Mouse (Mus musculus): ENCODE data around the gene Cst10. TPM values are rescaled to one million over a fixed set of nuclear protein-coding genes. Genes with fewer than 3 reads are reported as not detected.
A peak's percentile ranks its signal among the peaks of the same experiment; 100 is the strongest.

Cst10 gene
- polyA plus RNA-seq (2014; fragmentation: Nextera tagmentation; extraction: Ambion mirVana), result not detected in 2 replicates

GRCm38 (mm10) chr2:149404757-149405156, at the start of gene Cst10:
Gene Cst10, plus strand, starts transcription at chr2:149405057.
- Histone ChIP-seq H3K9me3 (ENCODE audit: control insufficient read depth, low read length) (no peaks in the 10 kb centered on the region), H3K27me3 (ENCODE audit: control insufficient read depth, insufficient read depth, low read length) (no peaks in the 10 kb centered on the region), H3K36me3 (ENCODE audit: control insufficient read depth, insufficient read depth, low read length) (no peaks in the 10 kb centered on the region), H3K4me3 (ENCODE audit: low read depth, low read length) (no peak within 1 kb of the TSS), H3K9ac (ENCODE audit: low read length) (no peak within 1 kb of the TSS), H3K4me2 (ENCODE audit: low read depth, severe bottlenecking) (no peak within 1 kb of the TSS), H3K27ac (replicated peaks; ENCODE audit: low read depth, low read length) (no peak within 1 kb of the TSS), H3K4me1 (ENCODE audit: control insufficient read depth, insufficient read depth, low read length) (no peaks in the 10 kb centered on the region)
- ATAC-seq (ENCODE audit: insufficient number of reproducible peaks, low FRiP score, low TSS enrichment, low read depth) (no peak), DNase-seq (ENCODE audit: low spot score) (no peak)
- WGBS, result 79% methylated on average over 1 of the region's 1 CpGs

GRCm38 (mm10) chr2:149392951-149393350, 11.9 kb upstream of the Cst10 start:
- ATAC-seq (ENCODE audit: insufficient number of reproducible peaks, low FRiP score, low TSS enrichment, low read depth), result no peak
- DNase-seq (ENCODE audit: low spot score), result no peak
- H3K27ac ChIP-seq (replicated peaks; ENCODE audit: low read depth, low read length), result no peak overlapping the region

GRCm38 (mm10) chr2:149422564-149422963, 17.7 kb downstream of the Cst10 start:
- H3K27ac ChIP-seq (replicated peaks; ENCODE audit: low read depth, low read length), result no peak overlapping the region
- no peak overlapping the region for H3K9ac ChIP-seq (ENCODE audit: low read length)
- no peaks in the 10 kb centered on the region for H3K4me1 ChIP-seq (ENCODE audit: control insufficient read depth, insufficient read depth, low read length)
- 32% methylated on average over 3 of the region's 4 CpGs for WGBS
- no peaks in the 10 kb centered on the region for H3K9me3 ChIP-seq (ENCODE audit: control insufficient read depth, low read length)
- H3K4me2 ChIP-seq (ENCODE audit: low read depth, severe bottlenecking), result no peak overlapping the region
- no peak overlapping the region for H3K4me3 ChIP-seq (ENCODE audit: low read depth, low read length)
- DNase-seq (ENCODE audit: low spot score) (peak; percentile 25), ATAC-seq (ENCODE audit: insufficient number of reproducible peaks, low FRiP score, low TSS enrichment, low read depth) (no peak; the same call in 1 of the 2 replicates)
- no peaks in the 10 kb centered on the region for H3K27me3 ChIP-seq (ENCODE audit: control insufficient read depth, insufficient read depth, low read length)
- H3K36me3 ChIP-seq (ENCODE audit: control insufficient read depth, insufficient read depth, low read length), result no peaks in the 10 kb centered on the region

More at GRCm38 (mm10) chr2:149392951-149393350, 11.9 kb upstream of the Cst10 start:
- no peak overlapping the region for H3K9ac ChIP-seq (ENCODE audit: low read length)
- no peak overlapping the region for H3K4me3 ChIP-seq (ENCODE audit: low read depth, low read length)
- no peaks in the 10 kb centered on the region for H3K9me3 ChIP-seq (ENCODE audit: control insufficient read depth, low read length)
- no peaks in the 10 kb centered on the region for H3K4me1 ChIP-seq (ENCODE audit: control insufficient read depth, insufficient read depth, low read length)
- no peaks in the 10 kb centered on the region for H3K27me3 ChIP-seq (ENCODE audit: control insufficient read depth, insufficient read depth, low read length)
- WGBS, result 64% methylated on average over 3 of the region's 3 CpGs
- H3K36me3 ChIP-seq (ENCODE audit: control insufficient read depth, insufficient read depth, low read length), result no peaks in the 10 kb centered on the region
- no peak overlapping the region for H3K4me2 ChIP-seq (ENCODE audit: low read depth, severe bottlenecking)

Measured in limb, embryonic 11.5 days (tissue).